Mouse (Mus musculus): ENCODE results near the gene Zbtb43. TPM values are rescaled to one million over a fixed set of nuclear protein-coding genes. Genes with fewer than 3 reads are reported as not detected.
A peak's percentile ranks its signal among the peaks of the same experiment; 100 is the strongest.

Zbtb43 gene
- total and polyA plus RNA-seq, 2 experiments from 2014 or later = 21.2 to 39.6 TPM

DNA sequence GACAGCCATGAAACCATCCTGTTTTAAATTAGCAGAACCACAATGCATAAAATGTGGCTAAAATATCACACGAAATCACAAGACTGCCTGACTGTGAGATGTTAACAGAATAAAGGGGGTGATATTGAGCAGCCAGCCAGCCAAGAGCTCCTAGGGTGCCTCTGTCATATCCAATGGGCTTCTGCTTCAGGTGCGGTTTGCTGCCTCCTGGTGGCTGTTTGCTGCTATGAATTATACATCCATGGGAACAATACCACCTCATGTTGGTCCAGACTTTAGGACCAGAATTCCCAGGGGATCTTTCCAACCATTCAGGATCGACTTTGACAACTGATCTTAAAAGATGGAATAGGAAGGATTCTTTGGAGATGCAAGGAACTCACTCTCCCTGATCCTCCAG is 27.3 kb upstream of the Zbtb43 start:
- no peak for ATAC-seq (ENCODE audit: low FRiP score)
- Histone ChIP-seq H3K9ac (replicated peaks; ENCODE audit: low read length, poor library complexity, severe bottlenecking) (no peak overlapping the region), H3K27ac (ENCODE audit: low read depth, low read length) (no peak overlapping the region), H3K27me3 (ENCODE audit: insufficient read depth, low read length) (no peaks in the 10 kb centered on the region), H3K36me3 (ENCODE audit: insufficient read depth, low read length) (no peaks in the 10 kb centered on the region), H3K4me3 (ENCODE audit: low read depth, low read length) (no peak overlapping the region), H3K4me1 (ENCODE audit: insufficient read depth, low read length) (no peaks in the 10 kb centered on the region), H3K9me3 (ENCODE audit: low read length) (no peaks in the 10 kb centered on the region), H3K4me2 (ENCODE audit: low read depth, low read length, poor library complexity, severe bottlenecking) (no peak overlapping the region)
- DNase-seq (ENCODE audit: low spot score) = no peak
- TF ChIP-seq CTCF (IDR thresholded peaks at IDR 0.05) = peak; percentile 35; the same call in 1 of the 2 replicates
- 44% methylated on average over 3 of the region's 3 CpGs for WGBS

DNA sequence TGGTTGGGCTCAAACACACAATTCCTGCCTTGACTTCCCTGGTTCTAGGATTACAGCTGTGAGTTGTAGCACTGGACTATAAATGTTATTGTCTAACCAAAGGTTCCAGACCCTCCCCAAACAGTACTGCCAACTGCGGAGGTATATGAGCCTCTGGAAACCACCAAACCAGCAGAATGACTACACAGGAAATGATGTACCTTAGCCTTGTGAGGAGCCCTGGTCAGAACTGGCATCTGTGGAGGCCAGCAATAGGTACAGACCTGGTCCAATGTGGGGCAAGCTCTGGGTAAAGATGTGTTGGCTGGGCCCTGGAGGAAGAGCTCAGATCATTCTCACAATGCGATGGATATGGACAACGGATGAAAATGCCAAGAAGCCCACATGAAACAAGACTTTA is 23.7 kb upstream of the Zbtb43 start:
- DNase-seq (ENCODE audit: low spot score) = no peak
- WGBS = 87% methylated on average over 3 of the region's 3 CpGs
- TF ChIP-seq CTCF (IDR thresholded peaks at IDR 0.05) = no peak
- Histone ChIP-seq H3K27ac (ENCODE audit: low read depth, low read length) (no peak overlapping the region), H3K9me3 (ENCODE audit: low read length) (no peaks in the 10 kb centered on the region), H3K4me2 (ENCODE audit: low read depth, low read length, poor library complexity, severe bottlenecking) (no peak overlapping the region), H3K4me3 (ENCODE audit: low read depth, low read length) (no peak overlapping the region), H3K9ac (replicated peaks; ENCODE audit: low read length, poor library complexity, severe bottlenecking) (no peak overlapping the region), H3K27me3 (ENCODE audit: insufficient read depth, low read length) (no peaks in the 10 kb centered on the region), H3K4me1 (ENCODE audit: insufficient read depth, low read length) (no peaks in the 10 kb centered on the region), H3K36me3 (ENCODE audit: insufficient read depth, low read length) (no peaks in the 10 kb centered on the region)
- no peak for ATAC-seq (ENCODE audit: low FRiP score)

DNA sequence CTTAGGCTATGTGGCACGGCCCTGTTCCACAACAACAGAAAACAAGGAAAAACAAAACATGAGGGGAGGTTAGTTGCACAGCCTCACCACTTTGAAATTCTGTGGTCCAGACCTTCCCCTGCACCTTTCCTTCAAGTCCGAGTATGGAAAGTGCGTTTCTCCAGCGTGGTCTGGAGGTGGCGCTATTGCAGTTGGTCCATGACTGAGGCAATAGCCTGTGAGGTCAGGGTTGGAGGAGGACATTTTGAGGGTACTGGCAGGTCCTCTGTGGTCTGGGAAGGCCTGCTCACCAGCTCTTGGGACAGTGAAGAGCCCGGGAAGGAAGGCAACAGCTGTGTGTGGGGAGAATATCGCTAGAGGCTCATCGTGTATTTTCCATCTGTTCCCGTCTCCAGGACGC is 21.2 kb upstream of the Zbtb43 start:
- no peak overlapping the region for H3K27ac ChIP-seq (ENCODE audit: low read depth, low read length)
- no peak for ATAC-seq (ENCODE audit: low FRiP score)
- no peaks in the 10 kb centered on the region for H3K9me3 ChIP-seq (ENCODE audit: low read length)
- H3K27me3 ChIP-seq (ENCODE audit: insufficient read depth, low read length) = no peaks in the 10 kb centered on the region
- DNase-seq (ENCODE audit: low spot score) = peak; percentile 42
- H3K4me2 ChIP-seq (ENCODE audit: low read depth, low read length, poor library complexity, severe bottlenecking) = no peak overlapping the region
- no peak overlapping the region for H3K9ac ChIP-seq (replicated peaks; ENCODE audit: low read length, poor library complexity, severe bottlenecking)
- H3K4me3 ChIP-seq (ENCODE audit: low read depth, low read length) = no peak overlapping the region
- WGBS = 54% methylated on average over 10 of the region's 10 CpGs
- no peaks in the 10 kb centered on the region for H3K36me3 ChIP-seq (ENCODE audit: insufficient read depth, low read length)
- no peaks in the 10 kb centered on the region for H3K4me1 ChIP-seq (ENCODE audit: insufficient read depth, low read length)
- TF ChIP-seq CTCF (IDR thresholded peaks at IDR 0.05) = peak; percentile 74

DNA sequence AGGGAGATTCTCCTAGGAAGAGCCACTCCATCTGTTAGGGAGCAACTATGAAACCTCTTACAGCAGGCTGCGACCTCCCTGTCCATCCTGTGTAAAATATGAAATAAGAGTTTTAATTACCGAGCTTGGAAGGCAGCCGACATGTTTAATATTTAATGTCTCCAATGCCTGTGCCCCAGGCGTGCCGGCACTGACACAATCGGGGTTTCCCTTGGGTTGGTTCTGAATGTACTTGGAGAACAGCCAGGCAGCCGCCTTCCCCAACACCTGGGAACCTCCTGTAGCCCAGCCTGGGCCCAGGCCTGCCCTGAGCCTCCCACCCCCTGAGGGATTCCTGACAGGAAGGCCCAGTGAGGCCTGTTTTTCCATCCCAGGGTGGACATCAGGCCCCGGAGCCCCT is 19.0 kb upstream of the Zbtb43 start:
- Histone ChIP-seq H3K27me3 (ENCODE audit: insufficient read depth, low read length) (no peaks in the 10 kb centered on the region), H3K4me3 (ENCODE audit: low read depth, low read length) (no peak overlapping the region), H3K9ac (replicated peaks; ENCODE audit: low read length, poor library complexity, severe bottlenecking) (no peak overlapping the region), H3K27ac (ENCODE audit: low read depth, low read length) (no peak overlapping the region), H3K4me1 (ENCODE audit: insufficient read depth, low read length) (no peaks in the 10 kb centered on the region), H3K36me3 (ENCODE audit: insufficient read depth, low read length) (no peaks in the 10 kb centered on the region), H3K9me3 (ENCODE audit: low read length) (no peaks in the 10 kb centered on the region), H3K4me2 (ENCODE audit: low read depth, low read length, poor library complexity, severe bottlenecking) (no peak overlapping the region)
- no peak for TF ChIP-seq CTCF (IDR thresholded peaks at IDR 0.05)
- ATAC-seq (ENCODE audit: low FRiP score) (no peak), DNase-seq (ENCODE audit: low spot score) (no peak)
- 55% methylated on average over 8 of the region's 8 CpGs for WGBS

DNA sequence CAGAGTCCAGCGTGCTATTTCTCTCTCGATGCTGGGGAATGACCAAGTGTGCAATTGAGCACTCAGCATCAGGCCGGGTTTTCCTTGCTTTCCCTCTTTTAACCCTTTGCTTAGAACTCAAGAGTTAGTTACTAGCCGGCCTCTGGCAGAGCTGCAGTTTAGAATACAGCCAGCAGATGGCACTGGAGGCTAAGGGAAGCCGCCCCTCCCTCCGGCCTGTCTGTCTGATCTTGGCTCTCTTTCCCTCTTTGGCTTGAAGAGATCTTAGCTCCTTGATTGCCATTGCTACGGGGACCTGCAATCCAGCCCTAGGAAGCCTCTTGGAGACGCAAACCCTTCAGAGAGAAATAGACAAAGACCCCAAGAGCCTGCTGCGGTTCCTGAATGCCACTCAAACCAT is 18.5 kb upstream of the Zbtb43 start:
- Histone ChIP-seq H3K4me3 (ENCODE audit: low read depth, low read length) (no peak overlapping the region), H3K4me1 (ENCODE audit: insufficient read depth, low read length) (no peaks in the 10 kb centered on the region), H3K27me3 (ENCODE audit: insufficient read depth, low read length) (no peaks in the 10 kb centered on the region), H3K36me3 (ENCODE audit: insufficient read depth, low read length) (no peaks in the 10 kb centered on the region), H3K4me2 (ENCODE audit: low read depth, low read length, poor library complexity, severe bottlenecking) (no peak overlapping the region), H3K9me3 (ENCODE audit: low read length) (no peaks in the 10 kb centered on the region), H3K9ac (replicated peaks; ENCODE audit: low read length, poor library complexity, severe bottlenecking) (no peak overlapping the region), H3K27ac (ENCODE audit: low read depth, low read length) (no peak overlapping the region)
- peak; percentile 96 for TF ChIP-seq CTCF (IDR thresholded peaks at IDR 0.05)
- DNase-seq (ENCODE audit: low spot score) (peak; percentile 86), ATAC-seq (ENCODE audit: low FRiP score) (peak; percentile 38; the same call in 1 of the 2 replicates)
- WGBS = 8% methylated on average over 9 of the region's 9 CpGs

DNA sequence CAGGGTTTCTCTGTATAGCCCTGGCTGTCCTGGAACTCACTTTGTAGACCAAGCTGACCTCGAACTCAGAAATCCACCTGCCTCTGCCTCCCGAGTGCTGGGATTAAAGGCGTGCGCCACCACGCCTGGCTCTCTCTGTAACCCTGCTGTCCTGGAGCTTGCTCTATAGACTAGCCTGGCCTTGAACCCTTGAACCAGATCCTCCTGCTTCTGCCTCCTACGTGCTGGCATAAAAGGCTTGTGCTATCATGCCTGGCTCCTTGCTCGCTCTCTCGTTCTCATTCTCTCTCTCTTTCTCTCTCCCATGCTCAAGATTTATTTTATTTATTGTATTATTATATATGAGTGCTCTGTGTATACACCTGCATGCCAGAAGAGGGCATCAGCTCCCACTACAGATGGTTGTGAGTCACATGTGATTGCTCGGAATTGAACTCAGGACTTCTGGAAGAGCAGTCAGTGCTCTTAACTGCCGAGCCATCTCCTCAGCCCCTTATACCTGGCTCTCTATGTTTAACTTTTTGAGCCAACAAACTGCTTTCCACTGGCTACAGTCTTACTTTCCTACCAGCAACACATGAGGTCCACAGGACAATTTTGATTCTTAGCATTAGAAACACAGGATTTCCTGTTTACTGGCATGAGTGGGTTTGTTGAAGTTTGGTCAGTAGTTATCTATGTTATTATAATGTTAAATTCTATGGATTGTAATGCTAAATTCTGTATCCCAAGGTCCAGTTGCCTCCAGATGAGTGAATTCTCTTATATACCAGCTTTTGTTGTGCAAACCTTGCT is 9.8 kb upstream of the Zbtb43 start:
- ATAC-seq (ENCODE audit: low FRiP score) (no peak), DNase-seq (ENCODE audit: low spot score) (no peak)
- Histone ChIP-seq H3K27me3 (ENCODE audit: insufficient read depth, low read length) (no peaks in the 10 kb centered on the region), H3K4me3 (ENCODE audit: low read depth, low read length) (no peak overlapping the region), H3K9ac (replicated peaks; ENCODE audit: low read length, poor library complexity, severe bottlenecking) (no peak overlapping the region), H3K27ac (ENCODE audit: low read depth, low read length) (no peak overlapping the region), H3K4me2 (ENCODE audit: low read depth, low read length, poor library complexity, severe bottlenecking) (no peak overlapping the region), H3K4me1 (ENCODE audit: insufficient read depth, low read length) (no peaks in the 10 kb centered on the region), H3K9me3 (ENCODE audit: low read length) (no peaks in the 10 kb centered on the region), H3K36me3 (ENCODE audit: insufficient read depth, low read length) (no peaks in the 10 kb centered on the region)
- 88% methylated on average over 10 of the region's 10 CpGs for WGBS
- no peak for TF ChIP-seq CTCF (IDR thresholded peaks at IDR 0.05)

Measured in midbrain, postnatal 0 days (tissue).